Mouse (Mus musculus): ENCODE measurements around the gene Mrgpra2a.
"Not testable (repeated sequence)": the region's sequence is repeated elsewhere in the genome, so short reads cannot be mapped to it uniquely, and the experiment has no call there.

Mrgpra2a gene

DNA sequence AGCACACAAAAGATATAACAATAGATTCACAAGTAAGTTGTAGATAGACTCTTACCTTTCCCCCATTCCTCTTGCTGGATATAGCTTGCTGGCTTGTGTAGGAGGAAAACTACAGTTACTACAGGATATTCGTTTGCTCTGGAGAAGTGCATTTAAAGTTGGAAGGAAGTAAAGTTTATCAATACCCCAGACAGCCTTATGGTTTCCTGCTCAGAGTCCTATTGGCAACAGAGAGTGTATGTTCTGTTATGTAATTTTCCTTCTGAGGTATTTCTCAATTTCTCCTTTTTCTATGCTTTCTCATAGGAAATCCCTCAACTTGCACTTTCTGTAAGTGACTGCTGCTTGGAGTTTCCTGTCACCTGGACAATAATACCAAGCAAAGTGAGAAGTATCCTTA lies at the start of gene Mrgpra2a:
Mrgpra2a (minus strand) TSS at position 125 of the 400 bp plus-strand sequence.
- not testable (repeated sequence) for DNase-seq (ENCODE audit: low spot score)

DNA sequence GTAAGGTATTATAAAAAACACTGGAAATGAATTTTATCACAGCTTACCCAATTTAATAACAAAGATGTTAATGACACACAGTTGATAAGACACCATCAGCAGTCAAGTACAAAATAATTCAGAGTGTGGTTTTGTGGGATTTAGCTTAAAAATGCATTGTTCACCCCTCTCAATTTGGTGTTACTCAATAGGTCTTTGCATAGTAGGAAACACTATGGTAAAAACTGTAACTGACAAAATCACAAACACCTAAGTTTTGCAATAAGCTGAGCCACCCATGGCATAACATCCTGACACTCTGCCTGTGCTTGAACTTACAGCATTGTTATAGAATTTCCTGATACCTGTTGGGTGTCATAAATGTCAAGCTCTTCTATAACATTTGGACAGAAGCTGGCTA lies 39.3 kb upstream of the Mrgpra2a start:
- not testable (repeated sequence) for DNase-seq (ENCODE audit: low spot score)

DNA sequence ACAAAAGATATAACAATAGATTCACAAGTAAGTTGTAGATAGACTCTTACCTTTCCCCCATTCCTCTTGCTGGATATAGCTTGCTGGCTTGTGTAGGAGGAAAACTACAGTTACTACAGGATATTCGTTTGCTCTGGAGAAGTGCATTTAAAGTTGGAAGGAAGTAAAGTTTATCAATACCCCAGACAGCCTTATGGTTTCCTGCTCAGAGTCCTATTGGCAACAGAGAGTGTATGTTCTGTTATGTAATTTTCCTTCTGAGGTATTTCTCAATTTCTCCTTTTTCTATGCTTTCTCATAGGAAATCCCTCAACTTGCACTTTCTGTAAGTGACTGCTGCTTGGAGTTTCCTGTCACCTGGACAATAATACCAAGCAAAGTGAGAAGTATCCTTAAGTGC lies 37.5 kb upstream of the Mrgpra2a start:
- not testable (repeated sequence) for DNase-seq (ENCODE audit: low spot score)

DNA sequence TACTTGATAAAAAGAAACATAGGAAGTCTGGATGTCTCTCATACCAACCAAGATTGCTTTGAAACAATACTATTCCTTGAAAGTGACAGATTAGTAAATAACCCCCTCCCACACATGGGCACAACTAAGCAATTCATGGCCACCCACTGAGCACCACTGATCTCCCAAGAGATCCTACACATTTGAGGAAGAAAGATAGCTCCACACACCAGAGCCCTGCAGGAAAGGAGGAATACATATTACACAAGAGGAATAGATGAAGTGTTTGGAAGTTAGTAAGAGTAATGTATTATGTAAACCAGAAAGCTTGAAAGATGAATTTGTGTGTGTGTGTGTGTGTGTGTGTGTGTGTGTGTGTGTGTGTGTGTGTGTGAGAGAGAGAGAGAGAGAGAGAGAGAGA lies 31.2 kb upstream of the Mrgpra2a start:
- not testable (repeated sequence) for DNase-seq (ENCODE audit: low spot score)

DNA sequence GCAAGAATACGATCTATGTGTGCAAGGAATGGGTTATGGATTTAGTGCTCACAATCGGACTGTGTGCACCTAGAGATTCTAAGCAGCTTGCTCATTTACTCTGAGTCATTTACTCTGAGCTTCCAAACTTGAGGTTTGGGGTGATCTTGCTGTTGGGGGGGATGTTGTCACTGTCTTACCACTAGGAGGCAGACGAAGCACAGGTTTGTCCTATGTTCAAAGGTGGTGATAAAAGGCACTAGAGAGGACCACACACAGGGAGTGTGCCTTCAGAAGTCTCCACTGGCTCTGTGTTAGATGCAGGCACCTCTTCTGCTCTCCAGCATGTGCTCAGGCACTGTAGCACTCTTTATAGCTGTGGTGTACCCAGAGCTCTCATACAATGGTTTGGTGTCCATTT lies 22.0 kb upstream of the Mrgpra2a start:
- not testable (repeated sequence) for DNase-seq (ENCODE audit: low spot score)

DNA sequence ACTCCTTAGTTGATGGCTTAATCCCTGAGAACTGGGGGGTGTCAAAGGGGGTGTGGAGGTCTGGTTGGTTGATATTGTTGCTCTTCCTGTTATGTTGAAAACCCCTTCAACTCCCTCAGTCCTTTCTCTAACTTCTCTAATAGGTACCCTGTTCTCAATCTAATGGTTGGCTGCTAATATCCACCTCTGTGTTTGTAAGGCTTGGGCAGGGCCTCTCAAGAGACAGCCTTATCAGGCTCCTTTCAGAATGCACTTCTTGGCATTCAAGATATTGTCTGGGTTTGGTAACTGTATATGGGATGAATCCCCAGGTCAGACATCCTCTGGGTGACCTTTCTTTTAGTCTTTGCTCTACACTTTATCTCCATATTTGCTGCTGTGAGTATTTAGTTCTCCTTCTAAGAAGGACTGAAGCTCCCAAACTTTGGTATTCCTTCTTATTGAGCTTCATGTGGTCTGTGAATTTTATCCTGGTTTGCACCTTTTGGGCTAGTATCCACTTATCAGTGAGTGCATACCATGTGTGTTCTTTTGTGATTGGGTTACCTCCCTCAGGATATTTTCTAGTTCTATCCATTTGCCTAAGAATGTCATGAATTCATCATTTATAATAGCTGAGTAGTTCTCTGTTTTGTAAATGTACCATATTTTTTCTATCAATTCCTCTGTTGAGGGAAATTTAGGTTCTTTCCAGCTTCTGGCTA lies 13.5 kb upstream of the Mrgpra2a start:
- DNase-seq (ENCODE audit: low spot score) = not testable (repeated sequence)

DNA sequence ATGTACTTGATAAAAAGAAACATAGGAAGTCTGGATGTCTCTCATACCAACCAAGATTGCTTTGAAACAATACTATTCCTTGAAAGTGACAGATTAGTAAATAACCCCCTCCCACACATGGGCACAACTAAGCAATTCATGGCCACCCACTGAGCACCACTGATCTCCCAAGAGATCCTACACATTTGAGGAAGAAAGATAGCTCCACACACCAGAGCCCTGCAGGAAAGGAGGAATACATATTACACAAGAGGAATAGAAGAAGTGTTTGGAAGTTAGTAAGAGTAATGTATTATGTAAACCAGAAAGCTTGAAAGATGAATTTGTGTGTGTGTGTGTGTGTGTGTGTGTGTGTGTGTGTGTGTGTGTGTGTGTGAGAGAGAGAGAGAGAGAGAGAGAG lies 6.2 kb downstream of the Mrgpra2a start:
- not testable (repeated sequence) for DNase-seq (ENCODE audit: low spot score)

DNA sequence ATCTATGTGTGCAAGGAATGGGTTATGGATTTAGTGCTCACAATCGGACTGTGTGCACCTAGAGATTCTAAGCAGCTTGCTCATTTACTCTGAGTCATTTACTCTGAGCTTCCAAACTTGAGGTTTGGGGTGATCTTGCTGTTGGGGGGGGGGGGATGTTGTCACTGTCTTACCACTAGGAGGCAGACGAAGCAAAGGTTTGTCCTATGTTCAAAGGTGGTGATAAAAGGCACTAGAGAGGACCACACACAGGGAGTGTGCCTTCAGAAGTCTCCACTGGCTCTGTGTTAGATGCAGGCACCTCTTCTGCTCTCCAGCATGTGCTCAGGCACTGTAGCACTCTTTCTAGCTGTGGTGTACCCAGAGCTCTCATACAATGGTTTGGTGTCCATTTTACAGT lies 15.5 kb downstream of the Mrgpra2a start:
- DNase-seq (ENCODE audit: low spot score) = not testable (repeated sequence)

DNA sequence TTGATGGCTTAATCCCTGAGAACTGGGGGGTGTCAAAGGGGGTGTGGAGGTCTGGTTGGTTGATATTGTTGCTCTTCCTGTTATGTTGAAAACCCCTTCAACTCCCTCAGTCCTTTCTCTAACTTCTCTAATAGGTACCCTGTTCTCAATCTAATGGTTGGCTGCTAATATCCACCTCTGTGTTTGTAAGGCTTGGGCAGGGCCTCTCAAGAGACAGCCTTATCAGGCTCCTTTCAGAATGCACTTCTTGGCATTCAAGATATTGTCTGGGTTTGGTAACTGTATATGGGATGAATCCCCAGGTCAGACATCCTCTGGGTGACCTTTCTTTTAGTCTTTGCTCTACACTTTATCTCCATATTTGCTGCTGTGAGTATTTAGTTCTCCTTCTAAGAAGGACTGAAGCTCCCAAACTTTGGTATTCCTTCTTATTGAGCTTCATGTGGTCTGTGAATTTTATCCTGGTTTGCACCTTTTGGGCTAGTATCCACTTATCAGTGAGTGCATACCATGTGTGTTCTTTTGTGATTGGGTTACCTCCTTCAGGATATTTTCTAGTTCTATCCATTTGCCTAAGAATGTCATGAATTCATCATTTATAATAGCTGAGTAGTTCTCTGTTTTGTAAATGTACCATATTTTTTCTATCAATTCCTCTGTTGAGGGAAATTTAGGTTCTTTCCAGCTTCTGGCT lies 24.0 kb downstream of the Mrgpra2a start:
- not testable (repeated sequence) for DNase-seq (ENCODE audit: low spot score)

DNA sequence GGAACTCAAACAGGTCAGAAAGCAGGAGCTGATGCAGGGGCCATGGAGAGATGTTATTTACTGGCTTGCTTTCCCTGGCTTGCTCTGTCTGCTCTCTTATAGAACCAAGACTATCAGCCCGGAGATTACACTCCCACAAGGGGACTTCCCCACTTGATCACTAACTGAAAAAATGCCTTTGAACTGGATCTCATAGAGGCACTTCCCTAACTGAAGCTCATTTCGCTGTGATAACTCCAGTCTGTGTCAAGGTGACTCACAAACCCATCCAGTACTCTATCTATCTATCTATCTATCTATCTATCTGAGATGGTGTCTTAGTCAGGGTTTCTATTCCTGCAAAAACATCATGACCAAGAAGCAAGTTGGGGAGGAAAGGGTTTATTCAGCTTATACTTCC lies 41.3 kb downstream of the Mrgpra2a start:
- no peak for DNase-seq (ENCODE audit: low spot score)

DNA sequence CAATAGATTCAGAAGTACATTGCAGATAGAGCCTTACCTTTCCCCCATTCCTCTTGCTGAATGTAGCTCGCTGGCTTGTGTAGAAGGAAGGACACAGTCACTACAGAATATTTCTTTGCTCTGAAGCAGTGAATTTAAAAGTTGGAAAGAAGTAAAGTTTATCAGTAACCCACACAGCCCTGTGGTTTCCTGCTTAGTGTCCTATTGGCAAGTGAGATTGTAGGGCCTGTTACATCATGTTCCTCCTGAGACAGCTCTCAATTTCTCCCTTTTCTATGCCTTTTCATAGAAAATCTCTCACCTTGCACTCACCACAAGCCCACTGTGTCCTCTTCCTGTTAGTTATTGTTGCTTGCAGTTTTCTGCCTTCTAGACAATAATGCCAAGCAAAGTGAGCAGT lies 42.4 kb downstream of the Mrgpra2a start:
- no peak for DNase-seq (ENCODE audit: low spot score)

DNA sequence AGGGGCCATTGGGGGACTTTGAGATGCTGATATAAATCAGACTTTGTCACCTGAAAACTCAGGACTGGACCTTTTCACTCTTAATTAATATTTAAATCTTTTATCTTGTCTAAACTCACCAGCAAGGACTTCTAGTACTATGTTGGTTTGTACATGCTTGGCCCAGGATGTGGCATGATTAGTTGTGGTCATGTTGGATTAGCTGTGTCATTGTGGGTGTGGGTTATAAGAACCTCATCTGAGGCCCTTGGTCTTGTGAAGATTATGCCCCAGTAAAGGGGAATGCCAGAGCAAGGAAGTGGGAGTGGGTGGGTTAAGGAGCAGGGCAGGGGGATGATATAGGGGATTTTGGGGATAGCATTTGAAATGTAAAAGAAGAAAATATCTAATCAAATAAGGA lies 50.8 kb downstream of the Mrgpra2a start:
- no peak for DNase-seq (ENCODE audit: low spot score)
